Mouse (Mus musculus): ENCODE measurements around the gene Rnf43. TPM values are rescaled to one million over a fixed set of nuclear protein-coding genes. Genes with fewer than 3 reads are reported as not detected.

The Rnf43 gene
- total and polyA plus RNA-seq, 3 experiments, result 8.7 to 28.4 (median 14.8) TPM

- Histone ChIP-seq H3K4me1 (ENCODE audit: insufficient read depth, low read depth, low read length) (peaks cover 85% of the 10 kb centered on the region), H3K27me3 (ENCODE audit: insufficient read depth, low read length) (no peaks in the 10 kb centered on the region), H3K4me3 (ENCODE audit: low read depth, low read length) (no peak overlapping the region; the same call in 1 of the 2 replicates), H3K9me3 (replicated peaks) (no peaks in the 10 kb centered on the region), H3K36me3 (replicated peaks) (peaks cover 67% of the 10 kb centered on the region)
- ATAC-seq (ENCODE audit: extremely low read depth, insufficient number of reproducible peaks, low FRiP score, poor library complexity, severe bottlenecking) (no peak), DNase-seq (ENCODE audit: low spot score) (no peak)
- TF ChIP-seq POLR2AphosphoS5 (IDR thresholded peaks at IDR 0.05; ENCODE audit: insufficient replicate concordance, low read depth, low read length) (no peak), GATA2 (IDR thresholded peaks at IDR 0.05; ENCODE audit: borderline replicate concordance, low read depth, low read length) (no peak), GATA1 (IDR thresholded peaks at IDR 0.05; ENCODE audit: borderline replicate concordance, low read length) (no peak), CTCF (IDR thresholded peaks at IDR 0.05; ENCODE audit: low read depth, low read length) (no peak), TAL1 (conservative IDR thresholded peaks at IDR 0.05; ENCODE audit: low read depth, low read length) (no peak)
Measured at GRCm38 (mm10) chr11:87735691-87736090, 73.2 kb downstream of the Rnf43 start.

GRCm38 (mm10) chr11:87736647-87737134 is 74.2 kb downstream of the Rnf43 start:
- peak; percentile 78 for DNase-seq (ENCODE audit: low spot score)
- ATAC-seq (ENCODE audit: extremely low read depth, insufficient number of reproducible peaks, low FRiP score, poor library complexity, severe bottlenecking), result no peak
- H3K9me3 ChIP-seq (replicated peaks), result no peaks in the 10 kb centered on the region
- H3K36me3 ChIP-seq (replicated peaks), result peaks cover 62% of the 10 kb centered on the region
- H3K4me1 ChIP-seq (ENCODE audit: insufficient read depth, low read depth, low read length), result peaks cover 79% of the 10 kb centered on the region
- TF ChIP-seq TAL1 (conservative IDR thresholded peaks at IDR 0.05; ENCODE audit: low read depth, low read length) (no peak), GATA2 (IDR thresholded peaks at IDR 0.05; ENCODE audit: borderline replicate concordance, low read depth, low read length) (no peak), CTCF (IDR thresholded peaks at IDR 0.05; ENCODE audit: low read depth, low read length) (no peak), GATA1 (IDR thresholded peaks at IDR 0.05; ENCODE audit: borderline replicate concordance, low read length) (no peak), POLR2AphosphoS5 (IDR thresholded peaks at IDR 0.05; ENCODE audit: insufficient replicate concordance, low read depth, low read length) (no peak)
- H3K4me3 ChIP-seq (ENCODE audit: low read depth, low read length), result peak overlapping the region; percentile 77
- H3K27me3 ChIP-seq (ENCODE audit: insufficient read depth, low read length), result no peaks in the 10 kb centered on the region

- TF ChIP-seq CTCF (IDR thresholded peaks at IDR 0.05; ENCODE audit: low read depth, low read length) (no peak), POLR2AphosphoS5 (IDR thresholded peaks at IDR 0.05; ENCODE audit: insufficient replicate concordance, low read depth, low read length) (no peak), GATA1 (IDR thresholded peaks at IDR 0.05; ENCODE audit: borderline replicate concordance, low read length) (no peak), TAL1 (conservative IDR thresholded peaks at IDR 0.05; ENCODE audit: low read depth, low read length) (no peak), GATA2 (IDR thresholded peaks at IDR 0.05; ENCODE audit: borderline replicate concordance, low read depth, low read length) (no peak)
- H3K36me3 ChIP-seq (replicated peaks), result peaks cover 62% of the 10 kb centered on the region
- H3K9me3 ChIP-seq (replicated peaks), result no peaks in the 10 kb centered on the region
- peak; percentile 70 for DNase-seq (ENCODE audit: low spot score)
- H3K27me3 ChIP-seq (ENCODE audit: insufficient read depth, low read length), result no peaks in the 10 kb centered on the region
- ATAC-seq (ENCODE audit: extremely low read depth, insufficient number of reproducible peaks, low FRiP score, poor library complexity, severe bottlenecking), result peak; percentile 72
- peak within 1 kb of the TSS; percentile 77 for H3K4me3 ChIP-seq (ENCODE audit: low read depth, low read length)
- peaks cover 79% of the 10 kb centered on the region for H3K4me1 ChIP-seq (ENCODE audit: insufficient read depth, low read depth, low read length)
Measured at GRCm38 (mm10) chr11:87737175-87737740, 74.7 kb downstream of the Rnf43 start, which contains the start of gene Supt4a. Gene Supt4a, plus strand, starts transcription at chr11:87737552.

- Histone ChIP-seq H3K36me3 (replicated peaks) (peaks cover 76% of the 10 kb centered on the region), H3K27me3 (ENCODE audit: insufficient read depth, low read length) (no peaks in the 10 kb centered on the region), H3K9me3 (replicated peaks) (no peaks in the 10 kb centered on the region), H3K4me3 (ENCODE audit: low read depth, low read length) (no peak overlapping the region), H3K4me1 (ENCODE audit: insufficient read depth, low read depth, low read length) (peaks cover 82% of the 10 kb centered on the region)
- no peak for ATAC-seq (ENCODE audit: extremely low read depth, insufficient number of reproducible peaks, low FRiP score, poor library complexity, severe bottlenecking)
- DNase-seq (ENCODE audit: low spot score), result no peak
- TF ChIP-seq GATA1 (IDR thresholded peaks at IDR 0.05; ENCODE audit: borderline replicate concordance, low read length) (no peak), TAL1 (conservative IDR thresholded peaks at IDR 0.05; ENCODE audit: low read depth, low read length) (no peak)
Measured at GRCm38 (mm10) chr11:87743691-87744090, 81.2 kb downstream of the Rnf43 start.

GRCm38 (mm10) chr11:87744964-87745363 is 82.4 kb downstream of the Rnf43 start:
- Histone ChIP-seq H3K36me3 (replicated peaks) (peaks cover 67% of the 10 kb centered on the region), H3K4me3 (ENCODE audit: low read depth, low read length) (no peak overlapping the region)

GRCm38 (mm10) chr11:87745632-87746555 is 83.4 kb downstream of the Rnf43 start:
- H3K36me3 ChIP-seq (replicated peaks), result peaks cover 59% of the 10 kb centered on the region
- H3K4me1 ChIP-seq (ENCODE audit: insufficient read depth, low read depth, low read length), result peaks cover 85% of the 10 kb centered on the region
- TF ChIP-seq GATA2 (IDR thresholded peaks at IDR 0.05; ENCODE audit: borderline replicate concordance, low read depth, low read length), result no peak
- TF ChIP-seq TAL1 (conservative IDR thresholded peaks at IDR 0.05; ENCODE audit: low read depth, low read length), result no peak
- no peak for TF ChIP-seq CTCF (IDR thresholded peaks at IDR 0.05; ENCODE audit: low read depth, low read length)
- TF ChIP-seq POLR2AphosphoS5 (IDR thresholded peaks at IDR 0.05; ENCODE audit: insufficient replicate concordance, low read depth, low read length), result no peak
- no peak for TF ChIP-seq GATA1 (IDR thresholded peaks at IDR 0.05; ENCODE audit: borderline replicate concordance, low read length)
- H3K9me3 ChIP-seq (replicated peaks), result no peaks in the 10 kb centered on the region
- H3K27me3 ChIP-seq (ENCODE audit: insufficient read depth, low read length), result no peaks in the 10 kb centered on the region
- no peak for DNase-seq (ENCODE audit: low spot score)
- no peak overlapping the region for H3K4me3 ChIP-seq (ENCODE audit: low read depth, low read length)
- no peak for ATAC-seq (ENCODE audit: extremely low read depth, insufficient number of reproducible peaks, low FRiP score, poor library complexity, severe bottlenecking)

More at GRCm38 (mm10) chr11:87744964-87745363, 82.4 kb downstream of the Rnf43 start:
- H3K9me3 ChIP-seq (replicated peaks), result no peaks in the 10 kb centered on the region
- TF ChIP-seq TAL1 (conservative IDR thresholded peaks at IDR 0.05; ENCODE audit: low read depth, low read length) (no peak), GATA1 (IDR thresholded peaks at IDR 0.05; ENCODE audit: borderline replicate concordance, low read length) (no peak), GATA2 (IDR thresholded peaks at IDR 0.05; ENCODE audit: borderline replicate concordance, low read depth, low read length) (no peak), CTCF (IDR thresholded peaks at IDR 0.05; ENCODE audit: low read depth, low read length) (no peak), POLR2AphosphoS5 (IDR thresholded peaks at IDR 0.05; ENCODE audit: insufficient replicate concordance, low read depth, low read length) (no peak)
- DNase-seq (ENCODE audit: low spot score) (no peak), ATAC-seq (ENCODE audit: extremely low read depth, insufficient number of reproducible peaks, low FRiP score, poor library complexity, severe bottlenecking) (no peak)
- peaks cover 85% of the 10 kb centered on the region for H3K4me1 ChIP-seq (ENCODE audit: insufficient read depth, low read depth, low read length)
- no peaks in the 10 kb centered on the region for H3K27me3 ChIP-seq (ENCODE audit: insufficient read depth, low read length)
